Mouse (Mus musculus): ENCODE measurements around the gene 2310002L09Rik. TPM values are rescaled to one million over a fixed set of nuclear protein-coding genes. Genes with fewer than 3 reads are reported as not detected.

The 2310002L09Rik gene
- not detected for polyA plus RNA-seq (2017; shearing (Covaris generic))

DNA sequence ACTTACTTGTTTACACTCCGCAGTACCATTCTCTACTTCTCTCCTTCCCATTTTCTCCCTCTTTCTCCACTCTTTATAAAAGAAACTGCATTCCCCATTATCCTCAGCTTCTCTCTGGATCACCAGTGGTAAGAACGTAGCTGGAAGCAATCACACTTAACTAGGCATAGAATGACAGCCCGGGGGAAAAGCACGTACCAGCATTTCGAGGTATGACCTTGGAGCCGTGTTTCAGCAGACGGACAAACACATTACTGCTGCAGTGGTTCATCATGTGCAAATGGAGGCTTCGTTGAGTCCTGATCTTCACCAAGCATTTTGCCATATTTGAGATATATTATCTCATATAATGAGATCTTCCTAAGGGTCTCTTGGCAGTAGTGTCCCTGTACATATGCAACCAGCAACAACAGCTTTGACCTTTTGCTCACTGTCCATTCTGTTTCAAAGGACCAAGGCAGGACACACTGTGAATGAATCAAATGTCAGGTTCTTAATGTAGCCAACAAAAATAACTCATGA lies at the start of gene 2310002L09Rik:
Gene 2310002L09Rik, minus strand, starts transcription at position 472 of the 522 bp plus-strand sequence.

GRCm38 (mm10) chr4:73920660-73921059 lies 30.0 kb downstream of the 2310002L09Rik start, which contains the start of gene Gm11756:
Gm11756 (minus strand) TSS chr4:73920760.

DNA sequence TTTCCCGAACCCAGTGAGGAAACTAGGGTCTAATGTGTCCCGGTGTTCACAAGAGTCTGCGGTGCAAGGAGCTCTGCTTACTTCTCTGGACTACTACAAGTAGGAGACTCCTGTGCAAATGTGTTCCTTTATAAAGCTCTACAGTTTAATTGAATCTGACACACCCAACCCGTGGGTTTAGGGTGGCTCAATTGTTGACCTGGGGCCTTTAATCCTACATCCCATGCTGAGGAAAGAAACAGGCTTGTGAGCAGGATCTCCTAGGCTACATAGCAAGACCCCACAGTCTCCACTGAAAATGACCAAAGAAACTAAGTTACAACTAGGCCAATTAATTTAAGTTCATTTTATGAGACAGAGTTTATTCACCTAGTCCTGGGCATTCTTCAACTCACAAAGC lies 44.8 kb downstream of the 2310002L09Rik start, which contains the start of gene Gm13871:
Gene Gm13871, minus strand, starts transcription at position 101 of the 400 bp plus-strand sequence.

DNA sequence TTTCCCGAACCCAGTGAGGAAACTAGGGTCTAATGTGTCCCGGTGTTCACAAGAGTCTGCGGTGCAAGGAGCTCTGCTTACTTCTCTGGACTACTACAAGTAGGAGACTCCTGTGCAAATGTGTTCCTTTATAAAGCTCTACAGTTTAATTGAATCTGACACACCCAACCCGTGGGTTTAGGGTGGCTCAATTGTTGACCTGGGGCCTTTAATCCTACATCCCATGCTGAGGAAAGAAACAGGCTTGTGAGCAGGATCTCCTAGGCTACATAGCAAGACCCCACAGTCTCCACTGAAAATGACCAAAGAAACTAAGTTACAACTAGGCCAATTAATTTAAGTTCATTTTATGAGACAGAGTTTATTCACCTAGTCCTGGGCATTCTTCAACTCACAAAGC lies 59.6 kb downstream of the 2310002L09Rik start, which contains the start of gene Gm11757:
Gene Gm11757, minus strand, starts transcription at position 101 of the 400 bp plus-strand sequence.

Other genes with a start within 250 kb of the 2310002L09Rik start
- gene Rasef, start 159.9 kb downstream of the 2310002L09Rik start, polyA plus RNA-seq (2017; shearing (Covaris generic)) = under 1 TPM; 0.20 to 0.74 TPM
- gene Gm11758, start 74.6 kb downstream of the 2310002L09Rik start, polyA plus RNA-seq (2017; shearing (Covaris generic)) = not detected
- not detected for gene Gm11757, start 59.7 kb downstream of the 2310002L09Rik start, polyA plus RNA-seq (2017; shearing (Covaris generic))
- gene Gm13871, start 44.9 kb downstream of the 2310002L09Rik start, polyA plus RNA-seq (2017; shearing (Covaris generic)) = not detected
- gene Gm11756, start 30.1 kb downstream of the 2310002L09Rik start, polyA plus RNA-seq (2017; shearing (Covaris generic)) = not detected
- gene Frmd3, start 62.6 kb upstream of the 2310002L09Rik start, polyA plus RNA-seq (2017; shearing (Covaris generic)) = under 1 TPM in 1 of 2 experiments, not detected in 1; 0.12 TPM

Measured in inflammation-experienced regulatory T-cells (primary cell).